Mouse (Mus musculus): ENCODE results near the gene Trim8. TPM values are rescaled to one million over a fixed set of nuclear protein-coding genes. Genes with fewer than 3 reads are reported as not detected.

Trim8 gene
- polyA plus RNA-seq, 1 experiment, result 62.8 TPM

- TF ChIP-seq GATA1 (IDR thresholded peaks at IDR 0.05; ENCODE audit: low read length), result no peak
Observed at GRCm38 (mm10) chr19:46523480-46524151, 22.1 kb downstream of the Trim8 start.

- no peak for TF ChIP-seq GATA1 (IDR thresholded peaks at IDR 0.05; ENCODE audit: low read length)
Observed at GRCm38 (mm10) chr19:46524152-46524544, 22.6 kb downstream of the Trim8 start.

- no peak for TF ChIP-seq GATA1 (IDR thresholded peaks at IDR 0.05; ENCODE audit: low read length)
Observed at GRCm38 (mm10) chr19:46524601-46525321, 23.3 kb downstream of the Trim8 start.

GRCm38 (mm10) chr19:46525691-46526631 lies 24.5 kb downstream of the Trim8 start:
- TF ChIP-seq GATA1 (IDR thresholded peaks at IDR 0.05; ENCODE audit: low read length), result no peak

- no peak for TF ChIP-seq GATA1 (IDR thresholded peaks at IDR 0.05; ENCODE audit: low read length)
Observed at GRCm38 (mm10) chr19:46527632-46528528, 26.4 kb downstream of the Trim8 start.

- TF ChIP-seq GATA1 (IDR thresholded peaks at IDR 0.05; ENCODE audit: low read length), result no peak
Observed at GRCm38 (mm10) chr19:46528529-46529213, 27.2 kb downstream of the Trim8 start.

GRCm38 (mm10) chr19:46529601-46530448 lies 28.3 kb downstream of the Trim8 start:
- no peak for TF ChIP-seq GATA1 (IDR thresholded peaks at IDR 0.05; ENCODE audit: low read length)

- TF ChIP-seq GATA1 (IDR thresholded peaks at IDR 0.05; ENCODE audit: low read length), result no peak
Observed at GRCm38 (mm10) chr19:46530449-46530990, 29.0 kb downstream of the Trim8 start.

- TF ChIP-seq GATA1 (IDR thresholded peaks at IDR 0.05; ENCODE audit: low read length), result no peak
Observed at GRCm38 (mm10) chr19:46531071-46532030, 29.8 kb downstream of the Trim8 start.

GRCm38 (mm10) chr19:46532031-46532688 lies 30.7 kb downstream of the Trim8 start:
- no peak for TF ChIP-seq GATA1 (IDR thresholded peaks at IDR 0.05; ENCODE audit: low read length)

GRCm38 (mm10) chr19:46533066-46533465 lies 31.6 kb downstream of the Trim8 start:
- no peak for TF ChIP-seq GATA1 (IDR thresholded peaks at IDR 0.05; ENCODE audit: low read length)
